Mouse (Mus musculus) megakaryocyte, embryonic 14.5 days (primary cell): ENCODE results near the gene Tgds.

Experiments
- FLI1 ChIP-seq: IDR thresholded peaks from 2 replicates; pipeline ENCODE4 v1.6.1; 2012; ENCODE audit warnings: low read length, inconsistent platforms, mixed read lengths
- GATA1 ChIP-seq: IDR thresholded peaks from 3 replicates; pipeline ENCODE4 v1.6.1; 2012; ENCODE audit warnings: mixed read lengths, low read length, inconsistent platforms, borderline replicate concordance

- TF ChIP-seq GATA1 (no peak), FLI1 (no peak)
These were observed 9.7 kb upstream of the Tgds start for GRCm38 (mm10) chr14:118142283-118142682.
